Mouse (Mus musculus) mouse embryonic stem cell (cell line): ENCODE results near the gene Cyp2d40.
"Not testable (repeated sequence)": the region's sequence is repeated elsewhere in the genome, so short reads cannot be mapped to it uniquely, and the experiment has no call there.

ENCODE experiments used
- in situ Hi-C, 2 experiments: fragments of 300-500 bp; cut with MboI; formaldehyde crosslinking; loops; 1 replicate in 1 of 2; 3 replicates in 1 of 2; pipeline ENCODE4 v1.14.3; 2019 to 2020; ENCODE audit warnings: low sequenced_read_pairs in 2 of 2, low pct_unique_long_range_greater_than_20kb in 1 of 2, mixed read lengths in 1 of 2; ENCODE audit not compliant: unreplicated experiment in 1 of 2

The Cyp2d40 gene

GRCm38 (mm10) chr15:82763631-82764420, at the start of gene Cyp2d40:
TSS of gene Cyp2d40 (minus strand) at chr15:82764183.
- in situ Hi-C loops = no loop called here

- in situ Hi-C loops = loop anchor here in 1 of 2 experiments (25.0 kb wide), 1 partner anchor 227 kb away; the partner anchor contains the start of gene Nfam1
Observed at GRCm38 (mm10) chr15:82810556-82810955, 46.6 kb upstream of the Cyp2d40 start.

GRCm38 (mm10) chr15:82809511-82809910, 45.5 kb upstream of the Cyp2d40 start:
- in situ Hi-C loops = loop anchor here (10.0 to 25.0 kb wide), 2 partner anchors 228 to 235 kb away; partner anchors contain the start of gene Nfam1 (in 1 of the 2)

- in situ Hi-C loops = loop anchor here (10.0 to 25.0 kb wide), 2 partner anchors 230 to 238 kb away; partner anchors contain the start of gene Nfam1 (in 1 of the 2)
Observed at GRCm38 (mm10) chr15:82806969-82807763, 43.2 kb upstream of the Cyp2d40 start.

GRCm38 (mm10) chr15:82804708-82805639, 41.0 kb upstream of the Cyp2d40 start:
- in situ Hi-C loops = loop anchor here (10.0 to 25.0 kb wide), 2 partner anchors 232 to 240 kb away; partner anchors contain the start of gene Nfam1 (in 1 of the 2)

GRCm38 (mm10) chr15:82795936-82796440, 32.0 kb upstream of the Cyp2d40 start:
- in situ Hi-C loops = no loop called here

GRCm38 (mm10) chr15:82794277-82794676, 30.3 kb upstream of the Cyp2d40 start, which contains the start of gene Cyp2d26:
TSS of gene Cyp2d26 (minus strand) at chr15:82794294.
- in situ Hi-C loops = no loop called here

- in situ Hi-C loops = no loop called here
Observed at GRCm38 (mm10) chr15:82793868-82794267, 29.9 kb upstream of the Cyp2d40 start.

GRCm38 (mm10) chr15:82793454-82793853, 29.5 kb upstream of the Cyp2d40 start:
- in situ Hi-C loops = no loop called here

GRCm38 (mm10) chr15:82792566-82792965, 28.6 kb upstream of the Cyp2d40 start:
- in situ Hi-C loops = no loop called here

GRCm38 (mm10) chr15:82784581-82784980, 20.6 kb upstream of the Cyp2d40 start:
- in situ Hi-C loops = no loop called here

GRCm38 (mm10) chr15:82783800-82784199, 19.8 kb upstream of the Cyp2d40 start:
- in situ Hi-C loops = no loop called here

GRCm38 (mm10) chr15:82777856-82778255, 13.9 kb upstream of the Cyp2d40 start:
- in situ Hi-C loops = not testable (repeated sequence)

GRCm38 (mm10) chr15:82765943-82766342, 2.0 kb upstream of the Cyp2d40 start:
- in situ Hi-C loops = no loop called here

GRCm38 (mm10) chr15:82764881-82765280, 898 bp upstream of the Cyp2d40 start:
- in situ Hi-C loops = no loop called here

- in situ Hi-C loops = no loop called here
Observed at GRCm38 (mm10) chr15:82748141-82748540, 15.8 kb downstream of the Cyp2d40 start.

- in situ Hi-C loops = no loop called here
Observed at GRCm38 (mm10) chr15:82747516-82747915, 16.5 kb downstream of the Cyp2d40 start.
